Mouse (Mus musculus) Patski (cell line): ENCODE results near the gene Atf6. TPM values are rescaled to one million over a fixed set of nuclear protein-coding genes. Genes with fewer than 3 reads are reported as not detected.

Source experiments
- ATAC-seq: fragments of 100-300 bp; one replicate; pipeline ENCODE4 v1.8.0; 2021
- CTCF ChIA-PET: fragments of 350-600 bp; sonication (Branson Sonifier 250); formaldehyde crosslinking; loops from one replicate; lab custom pipeline; 2022; ENCODE audit warnings: inconsistent platforms; lab: Charles Lee
- POLR2A ChIA-PET: fragments of 350-600 bp; sonication (Branson Sonifier 250); formaldehyde crosslinking; loops from one replicate; lab custom pipeline; 2022; ENCODE audit warnings: antibody characterized with exemption, inconsistent platforms; lab: Charles Lee
- DNase-seq: peaks from one replicate; pipeline ENCODE4 v3.0.0-alpha.2; 2011; ENCODE audit warnings: low read depth, low spot score
- H3K27me3 ChIP-seq: fragments of 371-371 bp; one replicate; pipeline ENCODE4 v1.5.1; 2021
- CTCF ChIP-seq: fragments of 100-300 bp; IDR thresholded peaks from one replicate; pipeline ENCODE4 v1.5.1; 2021
- in situ Hi-C: fragments of 300-500 bp; cut with MboI; formaldehyde crosslinking; loops from 3 replicates; pipeline ENCODE4 v1.11.1; 2018; ENCODE audit warnings: low pct_unique_long_range_greater_than_20kb, mixed read lengths
- polyA plus RNA-seq: library from polyadenylated mRNA; unstranded; gene quantifications from one replicate; pipeline ENCODE4 v1.2.3, GENCODE M21; 2021

Gene Atf6
- polyA plus RNA-seq, 1 experiment from 2014 or later, result 51.2 TPM

- in situ Hi-C loops, result no loop called here
- CTCF ChIA-PET, result no interaction called here
- DNase-seq, result no peak
- no peak for TF ChIP-seq CTCF
- H3K27me3 ChIP-seq, result no peaks in the 10 kb centered on the region
- no peak for ATAC-seq
- POLR2A ChIA-PET, result no interaction called here
Measured at GRCm38 (mm10) chr1:170787643-170788042, 79.9 kb downstream of the Atf6 start.

GRCm38 (mm10) chr1:170786570-170787341 is 80.8 kb downstream of the Atf6 start:
- DNase-seq (no peak), ATAC-seq (no peak)
- in situ Hi-C loops, result no loop called here
- POLR2A ChIA-PET, result no interaction called here
- CTCF ChIA-PET, result no interaction called here
- H3K27me3 ChIP-seq, result no peaks in the 10 kb centered on the region
- no peak for TF ChIP-seq CTCF

- ChIA-PET POLR2A (no interaction called here), CTCF (interaction anchor here (1.1 to 1.4 kb wide), 3 partner anchors 27 to 134 kb away, joined by 3 to 4 read pairs (median 4); no protein-coding TSS in a partner anchor)
- no peaks in the 10 kb centered on the region for H3K27me3 ChIP-seq
- ATAC-seq (no peak), DNase-seq (no peak)
- TF ChIP-seq CTCF, result peak; percentile 55
- in situ Hi-C loops, result no loop called here
Measured at GRCm38 (mm10) chr1:170777688-170778087, 89.9 kb downstream of the Atf6 start.

- no peaks in the 10 kb centered on the region for H3K27me3 ChIP-seq
- ATAC-seq (no peak), DNase-seq (no peak)
- TF ChIP-seq CTCF, result no peak
- ChIA-PET POLR2A (no interaction called here), CTCF (no interaction called here)
- in situ Hi-C loops, result no loop called here
Measured at GRCm38 (mm10) chr1:170774431-170774830, 93.1 kb downstream of the Atf6 start.

GRCm38 (mm10) chr1:170773506-170773905 is 94.1 kb downstream of the Atf6 start:
- POLR2A ChIA-PET, result no interaction called here
- H3K27me3 ChIP-seq, result no peaks in the 10 kb centered on the region
- DNase-seq (no peak), ATAC-seq (no peak)
- TF ChIP-seq CTCF, result no peak
- CTCF ChIA-PET, result no interaction called here
- in situ Hi-C loops, result no loop called here

GRCm38 (mm10) chr1:170771437-170772003 is 96.1 kb downstream of the Atf6 start:
- H3K27me3 ChIP-seq, result no peaks in the 10 kb centered on the region
- ChIA-PET POLR2A (no interaction called here), CTCF (interaction anchor here (1.3 kb wide), 1 partner anchor 14 kb away, joined by 3 read pairs; no protein-coding TSS in a partner anchor)
- no peak for TF ChIP-seq CTCF
- in situ Hi-C loops, result no loop called here
- DNase-seq (no peak), ATAC-seq (no peak)

- POLR2A ChIA-PET, result no interaction called here
- no peak for DNase-seq
- no peaks in the 10 kb centered on the region for H3K27me3 ChIP-seq
- CTCF ChIA-PET, result no interaction called here
- ATAC-seq, result no peak
- in situ Hi-C loops, result no loop called here
- TF ChIP-seq CTCF, result no peak
Measured at GRCm38 (mm10) chr1:170770691-170771090, 96.9 kb downstream of the Atf6 start.

GRCm38 (mm10) chr1:170766997-170767396 is 100.6 kb downstream of the Atf6 start:
- in situ Hi-C loops, result no loop called here
- ATAC-seq (peak; percentile 54), DNase-seq (peak; percentile 10)
- no peaks in the 10 kb centered on the region for H3K27me3 ChIP-seq
- no peak for TF ChIP-seq CTCF
- POLR2A ChIA-PET, result interaction anchor here (0.5 to 0.9 kb wide), 3 partner anchors 9 to 15 kb away, joined by 3 to 4 read pairs (median 3); no protein-coding TSS in a partner anchor
- CTCF ChIA-PET, result interaction anchor here (1.1 to 2.1 kb wide), 4 partner anchors 10 to 134 kb away, joined by 3 to 9 read pairs (median 3); no protein-coding TSS in a partner anchor

- POLR2A ChIA-PET, result no interaction called here
- no peak for ATAC-seq
- H3K27me3 ChIP-seq, result no peaks in the 10 kb centered on the region
- no peak for DNase-seq
- CTCF ChIA-PET, result no interaction called here
- TF ChIP-seq CTCF, result no peak
- in situ Hi-C loops, result no loop called here
Measured at GRCm38 (mm10) chr1:170764798-170765197, 102.8 kb downstream of the Atf6 start.

GRCm38 (mm10) chr1:170761634-170762033 is 105.9 kb downstream of the Atf6 start:
- ChIA-PET POLR2A (no interaction called here), CTCF (no interaction called here)
- no peak for ATAC-seq
- in situ Hi-C loops, result no loop called here
- no peak for DNase-seq
- no peak for TF ChIP-seq CTCF
- H3K27me3 ChIP-seq, result no peaks in the 10 kb centered on the region

- ChIA-PET POLR2A (interaction anchor here (1.2 kb wide), 1 partner anchor 13 kb away, joined by 3 read pairs; no protein-coding TSS in a partner anchor), CTCF (interaction anchor here (1.0 kb wide), 1 partner anchor 20 kb away, joined by 3 read pairs; no protein-coding TSS in a partner anchor)
- no peak for DNase-seq
- TF ChIP-seq CTCF, result no peak
- no peaks in the 10 kb centered on the region for H3K27me3 ChIP-seq
- in situ Hi-C loops, result no loop called here
- ATAC-seq, result no peak
Measured at GRCm38 (mm10) chr1:170753597-170753996, 114.0 kb downstream of the Atf6 start.
